Mouse (Mus musculus) ovary, adult 18-20 months (tissue): ENCODE data around the gene Cdh24.
A peak's percentile ranks its signal among the peaks of the same experiment; 100 is the strongest.

Experiments
- DNase-seq: peaks from one replicate; pipeline ENCODE4 v3.0.0; 2022; ENCODE audit warnings: low spot score, mixed read lengths

The Cdh24 gene

GRCm38 (mm10) chr14:54641305-54641969 lies at the start of gene Cdh24:
TSS of gene Cdh24 (minus strand) at chr14:54641364.
- DNase-seq, result peak; percentile 89

- no peak for DNase-seq
Observed at GRCm38 (mm10) chr14:54687251-54687650, 46.1 kb upstream of the Cdh24 start.

GRCm38 (mm10) chr14:54686522-54687143 lies 45.5 kb upstream of the Cdh24 start, which contains the start of gene Acin1:
TSS of gene Acin1 (minus strand) at chr14:54686931.
- peak; percentile 99 for DNase-seq

- DNase-seq, result peak; percentile 74
Observed at GRCm38 (mm10) chr14:54686063-54686521, 44.9 kb upstream of the Cdh24 start, which contains the start of gene 1700123O20Rik. TSS of gene 1700123O20Rik (plus strand) at chr14:54686216.

GRCm38 (mm10) chr14:54685471-54685870 lies 44.3 kb upstream of the Cdh24 start:
- no peak for DNase-seq

- DNase-seq, result no peak
Observed at GRCm38 (mm10) chr14:54682396-54682795, 41.2 kb upstream of the Cdh24 start.

- no peak for DNase-seq
Observed at GRCm38 (mm10) chr14:54678657-54679304, 37.6 kb upstream of the Cdh24 start.

- no peak for DNase-seq
Observed at GRCm38 (mm10) chr14:54676290-54676689, 35.1 kb upstream of the Cdh24 start.

GRCm38 (mm10) chr14:54674317-54674716 lies 33.2 kb upstream of the Cdh24 start:
- no peak for DNase-seq

- DNase-seq, result no peak
Observed at GRCm38 (mm10) chr14:54669381-54669780, 28.2 kb upstream of the Cdh24 start.

- no peak for DNase-seq
Observed at GRCm38 (mm10) chr14:54664477-54665222, 23.5 kb upstream of the Cdh24 start.

- DNase-seq, result no peak
Observed at GRCm38 (mm10) chr14:54660009-54660408, 18.8 kb upstream of the Cdh24 start.

GRCm38 (mm10) chr14:54653496-54653895 lies 12.3 kb upstream of the Cdh24 start:
- DNase-seq, result peak; percentile 87

GRCm38 (mm10) chr14:54652787-54653186 lies 11.6 kb upstream of the Cdh24 start:
- DNase-seq, result no peak

GRCm38 (mm10) chr14:54651556-54651955 lies 10.4 kb upstream of the Cdh24 start:
- DNase-seq, result no peak

- peak; percentile 57 for DNase-seq
Observed at GRCm38 (mm10) chr14:54650621-54651454, 9.7 kb upstream of the Cdh24 start.

GRCm38 (mm10) chr14:54647900-54648299 lies 6.7 kb upstream of the Cdh24 start:
- DNase-seq, result no peak

- no peak for DNase-seq
Observed at GRCm38 (mm10) chr14:54646898-54647636, 5.9 kb upstream of the Cdh24 start.

- DNase-seq, result no peak
Observed at GRCm38 (mm10) chr14:54646455-54646854, 5.3 kb upstream of the Cdh24 start.

GRCm38 (mm10) chr14:54644294-54644693 lies 3.1 kb upstream of the Cdh24 start:
- DNase-seq, result no peak

GRCm38 (mm10) chr14:54643011-54643410 lies 1.8 kb upstream of the Cdh24 start:
- DNase-seq, result no peak
